Mouse (Mus musculus) CH12.LX (cell line): ENCODE results near the gene Tent5b.

Source experiments
- BHLHE40 ChIP-seq: IDR thresholded peaks from 2 replicates; pipeline ENCODE4 v1.6.1; 2011; ENCODE audit warnings: mild to moderate bottlenecking, low read depth, low read length, improper control_type of control experiment
- CHD2 ChIP-seq: IDR thresholded peaks from 2 replicates; pipeline ENCODE4 v1.6.1; 2011; ENCODE audit warnings: low read length, improper control_type of control experiment
- CTCF ChIP-seq, 2 experiments: IDR thresholded peaks in 1 of 2; conservative IDR thresholded peaks in 1 of 2; 2 replicates each; pipeline ENCODE4 v1.5.1; 2011 to 2012; ENCODE audit warnings: low read depth in 2 of 2, low read length in 2 of 2, improper control_type of control experiment in 1 of 2, inconsistent platforms in 1 of 2, mild to moderate bottlenecking in 1 of 2, moderate library complexity in 1 of 2
- ETS1 ChIP-seq: conservative IDR thresholded peaks from 2 replicates; pipeline ENCODE4 v1.6.1; 2012; ENCODE audit warnings: low read depth, mild to moderate bottlenecking, inconsistent platforms, low read length, improper control_type of control experiment, moderate library complexity
- NRF1 ChIP-seq: IDR thresholded peaks from 2 replicates; pipeline ENCODE4 v1.6.1; 2014; ENCODE audit warnings: low read depth, mild to moderate bottlenecking, inconsistent platforms, low read length, improper control_type of control experiment, moderate library complexity
- POLR2A ChIP-seq: IDR thresholded peaks from 2 replicates; pipeline ENCODE4 v1.6.1; 2011; ENCODE audit warnings: low read depth, mild to moderate bottlenecking, improper control_type of control experiment, low read length
- POLR2AphosphoS2 ChIP-seq: IDR thresholded peaks from 2 replicates; pipeline ENCODE4 v1.6.1; 2011; ENCODE audit warnings: low read depth, low read length, improper control_type of control experiment
- ZC3H11A ChIP-seq: IDR thresholded peaks from 2 replicates; pipeline ENCODE4 v1.6.1; 2012; ENCODE audit warnings: low read depth, mild to moderate bottlenecking, inconsistent platforms, low read length, improper control_type of control experiment
- ZMIZ1 ChIP-seq: IDR thresholded peaks from 2 replicates; pipeline ENCODE4 v1.6.1; 2012; ENCODE audit warnings: low read depth, mild to moderate bottlenecking, inconsistent platforms, low read length, improper control_type of control experiment

- TF ChIP-seq POLR2AphosphoS2 (no peak), CTCF (conservative IDR thresholded peaks at IDR 0.05 in 1 of 2, IDR thresholded peaks at IDR 0.05 in 1 of 2; ENCODE audit: low read depth in 2 of 2, low read length in 2 of 2) (no peak), BHLHE40 (no peak), POLR2A (no peak), CHD2 (no peak), ETS1 (no peak), ZMIZ1 (no peak), ZC3H11A (no peak), NRF1 (no peak)
Measured at GRCm38 (mm10) chr4:133518601-133519368, 38.9 kb downstream of the Tent5b start, which contains the start of gene Kdf1.
